10 mouse cellular contexts compared by ENCODE assay signal in genomic region chr1:183979814-183980243, GRCm38 (mm10). TPM values are rescaled to one million over a fixed set of nuclear protein-coding genes. Genes with fewer than 3 reads are reported as not detected.
A peak's percentile ranks its signal among the peaks of the same experiment; 100 is the strongest.
DNase-seq lines count a peak whose midpoint lies in the region; ATAC-seq and TF ChIP-seq lines count a peak whose summit lies in the region.
"Had no signal": no experiment of that assay in that cellular context is flagged by ENCODE, and none has a peak within 500 bp of the region (broad histone marks: within the 10 kb centered on the region; RNA-seq: fewer than 3 reads in every experiment).

No protein-coding gene starts in this region.

- no peak for TF ChIP-seq POLR2A in bone marrow, adult 2 months (IDR thresholded peaks at IDR 0.05; ENCODE audit: borderline replicate concordance, control insufficient read depth, low read depth, low read length)

- no peak overlapping the region for H3K4me3 ChIP-seq in bone marrow, adult 2 months (replicated peaks; ENCODE audit: control insufficient read depth, low read depth, low read length)
- no peak overlapping the region for H3K4me3 ChIP-seq in liver, embryonic 16.5 days (ENCODE audit: low read depth, low read length)
- H3K4me3 ChIP-seq: embryonic facial prominence, embryonic 15.5 days; midbrain, embryonic 15.5 days had no signal

- no peaks in the 10 kb centered on the region for H3K27me3 ChIP-seq in liver, embryonic 16.5 days (ENCODE audit: control insufficient read depth, insufficient read depth, low read depth, low read length)
- H3K27me3 ChIP-seq: embryonic facial prominence, embryonic 15.5 days; midbrain, embryonic 15.5 days had no signal

- TF ChIP-seq CTCF in bone marrow, adult 2 months (IDR thresholded peaks at IDR 0.05; ENCODE audit: control insufficient read depth, insufficient read depth, low read length): no peak

- peaks cover 8% of the 10 kb centered on the region; the same call in 1 of the 2 replicates for H3K4me1 ChIP-seq in bone marrow, adult 2 months (ENCODE audit: control insufficient read depth, insufficient read depth, low read length)
- H3K4me1 ChIP-seq in liver, embryonic 16.5 days (ENCODE audit: control insufficient read depth, low read depth, low read length): no peaks in the 10 kb centered on the region
- H3K4me1 ChIP-seq: embryonic facial prominence, embryonic 15.5 days; midbrain, embryonic 15.5 days had no signal

- H3K36me3 ChIP-seq in liver, embryonic 16.5 days (ENCODE audit: control insufficient read depth, insufficient read depth): no peaks in the 10 kb centered on the region
- H3K36me3 ChIP-seq: embryonic facial prominence, embryonic 15.5 days; midbrain, embryonic 15.5 days had no signal

- DNase-seq in kidney, adult 9 months: peak; percentile 20
- DNase-seq in kidney, postnatal 4 days: no peak
- DNase-seq in spleen, adult 12 weeks (ENCODE audit: low spot score): peak; percentile 45
- DNase-seq in ovary, postnatal 10 days (ENCODE audit: low spot score): no peak
- DNase-seq in c-Kit-positive CD71-positive TER-119-positive erythroid progenitor cells, embryonic 14.5 days (ENCODE audit: low spot score): no peak
- DNase-seq: thymus, postnatal 4 days had no signal

- H3K9me3 ChIP-seq in liver, embryonic 16.5 days (replicated peaks; ENCODE audit: control insufficient read depth, low read length): no peaks in the 10 kb centered on the region
- H3K9me3 ChIP-seq: embryonic facial prominence, embryonic 15.5 days; midbrain, embryonic 15.5 days had no signal

- no peak overlapping the region for H3K9ac ChIP-seq in liver, embryonic 16.5 days (ENCODE audit: low read depth, low read length)
- H3K9ac ChIP-seq: embryonic facial prominence, embryonic 15.5 days; midbrain, embryonic 15.5 days had no signal

- peak overlapping the region; percentile 71 for H3K27ac ChIP-seq in bone marrow, adult 2 months (ENCODE audit: control insufficient read depth, insufficient read depth, low read depth, low read length, poor library complexity)
- H3K27ac ChIP-seq in liver, embryonic 16.5 days (ENCODE audit: low read length): no peak overlapping the region
- H3K27ac ChIP-seq: embryonic facial prominence, embryonic 15.5 days; midbrain, embryonic 15.5 days had no signal

- WGBS in bone marrow, adult 2 months: 12% methylated on average over 9 of the region's 9 CpGs
- WGBS in liver, embryonic 16.5 days (ENCODE audit: insufficient replicate concordance): 48% methylated on average over 9 of the region's 9 CpGs

- peak; percentile 73 for ATAC-seq in liver, embryonic 16.5 days (ENCODE audit: low read depth)
- ATAC-seq: midbrain, embryonic 15.5 days had no signal

- H3K4me2 ChIP-seq in liver, embryonic 16.5 days (ENCODE audit: low read depth, low read length): no peak overlapping the region
- H3K4me2 ChIP-seq: embryonic facial prominence, embryonic 15.5 days; midbrain, embryonic 15.5 days had no signal

RNA-seq across cellular contexts. Expression of gene Dusp10, which starts 33.3 kb away (rescaled TPM):
- polyA plus RNA-seq in bone marrow, adult 2 months (2011; ENCODE audit: insufficient read depth, insufficient read length, low replicate concordance, missing spikeins): 3.5 and 7.9 TPM in 2 replicates
- 2.5 and 2.9 TPM in 2 replicates for polyA plus RNA-seq in liver, embryonic 16.5 days (2015; fragmentation: Nextera tagmentation; extraction: Ambion mirVana)

RNA-seq across cellular contexts. Expression of gene 1700056E22Rik, which starts 54.3 kb away (rescaled TPM):
- not detected in 2 replicates for polyA plus RNA-seq in bone marrow, adult 2 months (2011; ENCODE audit: insufficient read depth, insufficient read length, low replicate concordance, missing spikeins)
- polyA plus RNA-seq in liver, embryonic 16.5 days (2015; fragmentation: Nextera tagmentation; extraction: Ambion mirVana): 0.48 and 0.50 TPM in 2 replicates

Comparison
In these comparisons a context has a peak if more than half of its experiments do, and no peak if none do; other contexts are left out.
1. DNase-seq: peak in kidney, adult 9 months (single experiment) and spleen, adult 12 weeks (single experiment); none in kidney, postnatal 4 days (0 of 2), ovary, postnatal 10 days (single experiment) and c-Kit-positive CD71-positive TER-119-positive erythroid progenitor cells, embryonic 14.5 days (single experiment).